Comparison of ENCODE assay signal across 16 mouse cellular contexts in the genomic region with DNA sequence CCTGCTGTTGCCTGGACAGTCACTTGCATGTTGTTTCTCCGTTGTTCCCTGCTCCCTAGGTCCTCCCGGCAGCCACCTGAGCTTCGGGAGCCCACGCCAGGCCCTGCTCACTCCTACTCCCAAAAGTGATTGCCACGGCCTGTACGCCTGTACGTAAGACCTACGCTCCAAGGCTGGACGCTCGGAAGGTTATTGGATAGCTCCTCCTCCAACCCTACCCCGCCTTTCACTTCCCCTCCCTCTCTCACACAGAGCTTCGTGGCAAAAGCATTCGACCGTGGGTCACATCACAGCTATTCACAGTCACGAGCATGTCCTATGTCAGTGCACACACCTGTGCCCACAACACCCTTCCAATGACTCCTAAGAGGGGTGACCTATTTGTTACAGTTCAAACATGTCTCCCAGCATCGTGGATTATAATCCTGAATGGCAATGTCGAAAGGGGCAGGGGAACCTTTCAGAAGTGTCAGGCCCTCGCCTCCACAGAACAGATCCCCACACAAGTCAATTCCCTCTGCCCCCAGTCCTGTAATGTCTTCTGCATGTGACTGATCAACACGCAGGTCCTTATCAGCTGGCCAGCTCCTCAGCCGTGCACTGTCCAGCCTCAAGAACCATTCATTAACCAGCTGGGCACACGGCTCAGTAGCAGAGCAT. TPM values are rescaled to one million over a fixed set of nuclear protein-coding genes. Genes with fewer than 3 reads are reported as not detected.
"Had no signal": no experiment of that assay in that cellular context is flagged by ENCODE, and none has a peak within 500 bp of the region (broad histone marks: within the 10 kb centered on the region; RNA-seq: fewer than 3 reads in every experiment).

No protein-coding gene starts in this region.

- H3K4me3 ChIP-seq: liver, embryonic 15.5 days; lung, embryonic 15.5 days; megakaryocyte, embryonic 14.5 days; midbrain, embryonic 12.5 days; neural tube, embryonic 12.5 days had no signal

- ATAC-seq: liver, postnatal 0 days; lung, postnatal 0 days had no signal

- H3K4me2 ChIP-seq: liver, embryonic 15.5 days; lung, embryonic 15.5 days; midbrain, embryonic 12.5 days; neural tube, embryonic 12.5 days had no signal

- H3K27ac ChIP-seq: liver, embryonic 15.5 days; lung, embryonic 15.5 days; macrophage; midbrain, embryonic 12.5 days; neural tube, embryonic 12.5 days had no signal

- H3K4me1 ChIP-seq: liver, embryonic 15.5 days; lung, embryonic 15.5 days; megakaryocyte, embryonic 14.5 days; midbrain, embryonic 12.5 days; neural tube, embryonic 12.5 days had no signal

- H3K9me3 ChIP-seq: liver, embryonic 15.5 days; lung, embryonic 15.5 days; megakaryocyte, embryonic 14.5 days; midbrain, embryonic 12.5 days; neural tube, embryonic 12.5 days had no signal

- DNase-seq: liver, postnatal 0 days; lung, adult 2 months; lung, postnatal 14 days; lung, postnatal 36 days; midbrain, embryonic 14.5 days; right cerebral cortex, postnatal 14 days; thymus, adult 18-20 months; thymus, postnatal 14 days; thymus, postnatal 36 days had no signal

- H3K27me3 ChIP-seq: liver, embryonic 15.5 days; lung, embryonic 15.5 days; midbrain, embryonic 12.5 days; neural tube, embryonic 12.5 days had no signal

- H3K36me3 ChIP-seq: liver, embryonic 15.5 days; lung, embryonic 15.5 days had no signal

- H3K9ac ChIP-seq: liver, embryonic 15.5 days; liver, postnatal 0 days; lung, embryonic 15.5 days; midbrain, embryonic 12.5 days; neural tube, embryonic 12.5 days had no signal

RNA-seq across cellular contexts. Expression of a gene that starts 10.2 kb away (rescaled TPM):
- polyA plus RNA-seq: liver, postnatal 0 days; macrophage had no signal
